Mouse (Mus musculus) adrenal gland, adult (tissue): ENCODE data around the gene Palm.
A peak's percentile ranks its signal among the peaks of the same experiment; 100 is the strongest.

Experiments
- DNase-seq, 2 experiments: peaks; one replicate each; pipeline ENCODE4 v3.0.0; 2022 to 2023; ENCODE audit warnings: low spot score in 1 of 2; ENCODE audit not compliant: inconsistent age in 2 of 2

Palm gene

GRCm38 (mm10) chr10:79866601-79867000 lies 73.2 kb downstream of the Palm start:
- peak in 1 of 2 experiments; percentile 34 for DNase-seq
